Mouse (Mus musculus) embryonic facial prominence, embryonic 13.5 days (tissue): ENCODE data around the gene Mycl. TPM values are rescaled to one million over a fixed set of nuclear protein-coding genes. Genes with fewer than 3 reads are reported as not detected.
"Not testable (repeated sequence)": the region's sequence is repeated elsewhere in the genome, so short reads cannot be mapped to it uniquely, and the experiment has no call there.

Experiments used
- ATAC-seq: fragments of 200-750 bp; cut with Nextera tagmentation; 2 replicates; pipeline ENCODE4 v1.8.0; 2017; ENCODE audit warnings: low read depth; ENCODE audit not compliant: insufficient number of reproducible peaks, insufficient read depth, low FRiP score, low TSS enrichment
- H3K27ac ChIP-seq: fragments of 300-500 bp; sonication (generic); 2 replicates; pipeline ENCODE4 v1.5.1; 2015; ENCODE audit warnings: moderate library complexity, mild to moderate bottlenecking, inconsistent platforms
- H3K27me3 ChIP-seq: fragments of 300-500 bp; sonication (generic); 2 replicates; pipeline ENCODE4 v1.6.1; 2015; ENCODE audit warnings: mild to moderate bottlenecking, inconsistent platforms
- H3K36me3 ChIP-seq: fragments of 300-500 bp; sonication (generic); 2 replicates; pipeline ENCODE4 v1.6.1; 2015; ENCODE audit warnings: mild to moderate bottlenecking, inconsistent platforms
- H3K4me1 ChIP-seq: fragments of 300-500 bp; sonication (generic); 2 replicates; pipeline ENCODE4 v1.6.1; 2015; ENCODE audit warnings: inconsistent platforms
- H3K4me2 ChIP-seq: fragments of 300-500 bp; sonication (generic); 2 replicates; pipeline ENCODE4 v1.6.1; 2015; ENCODE audit warnings: moderate library complexity, mild to moderate bottlenecking, inconsistent platforms
- H3K4me3 ChIP-seq: fragments of 300-500 bp; sonication (generic); 2 replicates; pipeline ENCODE4 v1.5.1; 2015; ENCODE audit warnings: mild to moderate bottlenecking, inconsistent platforms
- H3K9ac ChIP-seq: fragments of 300-500 bp; sonication (generic); 2 replicates; pipeline ENCODE4 v1.6.1; 2015; ENCODE audit warnings: mild to moderate bottlenecking, inconsistent platforms
- H3K9me3 ChIP-seq: fragments of 300-500 bp; sonication (generic); 2 replicates; pipeline ENCODE4 v1.6.1; 2016; ENCODE audit warnings: inconsistent platforms
- WGBS: fragments of 180-500 bp; shearing (Covaris S2); methylation state at CpG from one replicate; pipeline ENCODE4 v1.1.7; 2015; ENCODE audit warnings: mixed read lengths; 5-methylcytosine and 5-hydroxymethylcytosine counted together
- polyA plus RNA-seq: library from polyadenylated mRNA; unstranded; fragments of >200 nt; fragmentation: Nextera tagmentation; extraction: Ambion mirVana; gene quantifications from 2 replicates; pipeline ENCODE4 v1.2.1, GENCODE M21; 2015

Mycl gene
- polyA plus RNA-seq, 1 experiment from 2014 or later: 33.4 TPM

GRCm38 (mm10) chr4:122981930-122982329 lies 13.5 kb upstream of the Mycl start:
- no peak overlapping the region for H3K4me2 ChIP-seq
- no peaks in the 10 kb centered on the region for H3K9me3 ChIP-seq
- no peak for ATAC-seq
- H3K27me3 ChIP-seq: peaks cover 29% of the 10 kb centered on the region
- no peak overlapping the region for H3K27ac ChIP-seq
- 0 out of 2 replicates have a peak, but pooled peaks cover 8% of the 10 kb centered on the region for H3K4me1 ChIP-seq
- 38% methylated on average over 3 of the region's 3 CpGs for WGBS
- no peak overlapping the region for H3K4me3 ChIP-seq
- H3K36me3 ChIP-seq: no peaks in the 10 kb centered on the region
- no peak overlapping the region for H3K9ac ChIP-seq

- H3K4me3 ChIP-seq: no peak overlapping the region
- H3K27ac ChIP-seq: no peak overlapping the region
- no peaks in the 10 kb centered on the region for H3K9me3 ChIP-seq
- H3K4me1 ChIP-seq: 0 out of 2 replicates have a peak, but pooled peaks cover 8% of the 10 kb centered on the region
- H3K4me2 ChIP-seq: no peak overlapping the region; the same call in 1 of the 2 replicates
- no peak for ATAC-seq
- WGBS: 71% methylated on average over 3 of the region's 3 CpGs
- H3K27me3 ChIP-seq: peaks cover 29% of the 10 kb centered on the region
- H3K36me3 ChIP-seq: no peaks in the 10 kb centered on the region
- no peak overlapping the region for H3K9ac ChIP-seq
Observed at GRCm38 (mm10) chr4:122982537-122982936, 12.9 kb upstream of the Mycl start.

- no peaks in the 10 kb centered on the region for H3K36me3 ChIP-seq
- H3K27ac ChIP-seq: no peak overlapping the region
- peak overlapping the region; percentile 48 for H3K4me2 ChIP-seq
- H3K9ac ChIP-seq: 0 out of 2 replicates have a peak overlapping the region, but pooled peaks have one; percentile 44
- H3K4me1 ChIP-seq: 0 out of 2 replicates have a peak, but pooled peaks cover 8% of the 10 kb centered on the region
- ATAC-seq: no peak
- peak overlapping the region; percentile 10; the same call in 1 of the 2 replicates for H3K4me3 ChIP-seq
- no peaks in the 10 kb centered on the region for H3K9me3 ChIP-seq
- peaks cover 29% of the 10 kb centered on the region for H3K27me3 ChIP-seq
- 21% methylated on average over 17 of the region's 17 CpGs for WGBS
Observed at GRCm38 (mm10) chr4:122983486-122984261, 11.8 kb upstream of the Mycl start.

GRCm38 (mm10) chr4:122985110-122985509 lies 10.3 kb upstream of the Mycl start:
- Histone ChIP-seq H3K36me3 (no peaks in the 10 kb centered on the region), H3K4me3 (no peak overlapping the region), H3K27me3 (peaks cover 29% of the 10 kb centered on the region), H3K9ac (no peak overlapping the region), H3K9me3 (no peaks in the 10 kb centered on the region), H3K4me1 (0 out of 2 replicates have a peak, but pooled peaks cover 8% of the 10 kb centered on the region), H3K4me2 (no peak overlapping the region), H3K27ac (no peak overlapping the region)
- 0 out of 2 replicates have a peak, but pooled peaks have one; percentile 35 for ATAC-seq
- WGBS: 33% methylated on average over 8 of the region's 8 CpGs

GRCm38 (mm10) chr4:122987421-122987820 lies 8.0 kb upstream of the Mycl start:
- 74% methylated on average over 4 of the region's 4 CpGs for WGBS
- H3K27ac ChIP-seq: no peak overlapping the region
- no peaks in the 10 kb centered on the region for H3K36me3 ChIP-seq
- 0 out of 2 replicates have a peak, but pooled peaks cover 5% of the 10 kb centered on the region for H3K4me1 ChIP-seq
- H3K9me3 ChIP-seq: no peaks in the 10 kb centered on the region
- no peak for ATAC-seq
- H3K4me2 ChIP-seq: no peak overlapping the region
- no peak overlapping the region for H3K4me3 ChIP-seq
- H3K27me3 ChIP-seq: peaks cover 21% of the 10 kb centered on the region
- H3K9ac ChIP-seq: no peak overlapping the region

- not testable (repeated sequence) for H3K4me2 ChIP-seq, H3K9me3 ChIP-seq, H3K4me1 ChIP-seq, H3K27ac ChIP-seq, ATAC-seq, H3K36me3 ChIP-seq, H3K9ac ChIP-seq, H3K4me3 ChIP-seq
- WGBS: 53% methylated on average over 3 of the region's 3 CpGs
- H3K27me3 ChIP-seq: peaks cover 16% of the 10 kb centered on the region
Observed at GRCm38 (mm10) chr4:122988004-122988403, 7.4 kb upstream of the Mycl start.

- Histone ChIP-seq H3K9ac (no peak overlapping the region), H3K4me2 (no peak overlapping the region), H3K27ac (no peak overlapping the region), H3K4me3 (no peak overlapping the region), H3K9me3 (no peaks in the 10 kb centered on the region), H3K27me3 (peaks cover 4% of the 10 kb centered on the region; the same call in 1 of the 2 replicates), H3K4me1 (peaks cover 7% of the 10 kb centered on the region; the same call in 1 of the 2 replicates), H3K36me3 (no peaks in the 10 kb centered on the region)
- no peak for ATAC-seq
- 74% methylated on average over 1 of the region's 1 CpGs for WGBS
Observed at GRCm38 (mm10) chr4:122991177-122991576, 4.3 kb upstream of the Mycl start.

GRCm38 (mm10) chr4:122992276-122992675 lies 3.2 kb upstream of the Mycl start:
- 68% methylated on average over 3 of the region's 3 CpGs for WGBS
- ATAC-seq: no peak
- peaks cover 15% of the 10 kb centered on the region for H3K4me1 ChIP-seq
- H3K4me3 ChIP-seq: no peak overlapping the region
- H3K27ac ChIP-seq: no peak overlapping the region
- no peaks in the 10 kb centered on the region for H3K9me3 ChIP-seq
- H3K36me3 ChIP-seq: no peaks in the 10 kb centered on the region
- H3K27me3 ChIP-seq: peaks cover 4% of the 10 kb centered on the region; the same call in 1 of the 2 replicates
- no peak overlapping the region for H3K4me2 ChIP-seq
- H3K9ac ChIP-seq: no peak overlapping the region

GRCm38 (mm10) chr4:122996221-122996617 lies 767 bp downstream of the Mycl start:
- Histone ChIP-seq H3K9me3 (no peaks in the 10 kb centered on the region), H3K4me3 (peak overlapping the region; percentile 79), H3K27ac (peak overlapping the region; percentile 92), H3K36me3 (peaks cover 13% of the 10 kb centered on the region), H3K9ac (peak overlapping the region; percentile 89), H3K27me3 (peaks cover 14% of the 10 kb centered on the region; the same call in 1 of the 2 replicates), H3K4me1 (peaks cover 39% of the 10 kb centered on the region), H3K4me2 (peak overlapping the region; percentile 92)
- WGBS: under 1% methylated on average over 32 of the region's 32 CpGs
- ATAC-seq: peak; percentile 18; the same call in 1 of the 2 replicates

GRCm38 (mm10) chr4:122996618-122997381 lies 1.3 kb downstream of the Mycl start:
- under 1% methylated on average over 47 of the region's 47 CpGs for WGBS
- peak overlapping the region; percentile 92 for H3K4me2 ChIP-seq

GRCm38 (mm10) chr4:122998537-122999262 lies 3.2 kb downstream of the Mycl start:
- H3K9ac ChIP-seq: 0 out of 2 replicates have a peak overlapping the region, but pooled peaks have one; percentile 52
- H3K36me3 ChIP-seq: peaks cover 21% of the 10 kb centered on the region
- ATAC-seq: no peak
- WGBS: 17% methylated on average over 12 of the region's 12 CpGs
- peaks cover 46% of the 10 kb centered on the region for H3K4me1 ChIP-seq
- peak overlapping the region; percentile 92 for H3K4me2 ChIP-seq
- peaks cover 14% of the 10 kb centered on the region; the same call in 1 of the 2 replicates for H3K27me3 ChIP-seq
- no peaks in the 10 kb centered on the region for H3K9me3 ChIP-seq
- peak overlapping the region; percentile 79 for H3K4me3 ChIP-seq
- no peak overlapping the region for H3K27ac ChIP-seq

More at GRCm38 (mm10) chr4:122996618-122997381, 1.3 kb downstream of the Mycl start:
- peaks cover 19% of the 10 kb centered on the region for H3K36me3 ChIP-seq
- H3K9me3 ChIP-seq: no peaks in the 10 kb centered on the region
- H3K4me1 ChIP-seq: peaks cover 45% of the 10 kb centered on the region
- H3K27ac ChIP-seq: peak overlapping the region; percentile 92
- ATAC-seq: no peak; the same call in 1 of the 2 replicates
- peaks cover 14% of the 10 kb centered on the region; the same call in 1 of the 2 replicates for H3K27me3 ChIP-seq
- peak overlapping the region; percentile 79 for H3K4me3 ChIP-seq
- peak overlapping the region; percentile 89 for H3K9ac ChIP-seq
